ENCODE assay signal across 10 mouse cellular contexts in the genomic region with DNA sequence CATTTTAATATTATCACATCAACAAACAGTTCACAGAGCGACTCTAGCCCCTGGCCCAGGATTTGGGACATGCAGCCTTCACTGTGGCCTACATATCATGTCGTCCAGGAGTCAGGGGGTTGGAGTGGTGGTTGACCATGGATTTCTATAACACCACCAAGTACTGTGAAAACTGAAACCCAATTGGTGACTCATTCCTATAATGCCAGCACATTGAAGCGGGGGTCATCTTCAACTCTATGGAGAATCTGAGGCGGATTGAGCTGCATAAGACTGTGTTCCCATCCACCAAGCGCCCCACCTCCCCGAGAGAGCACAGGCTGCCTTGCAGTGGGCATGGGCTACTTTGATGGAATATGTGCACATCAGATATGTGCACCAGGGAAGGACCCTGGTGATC.
DNase-seq lines count a peak whose midpoint lies in the region; ATAC-seq and TF ChIP-seq lines count a peak whose summit lies in the region.
"Had no signal": no experiment of that assay in that cellular context is flagged by ENCODE, and none has a peak within 500 bp of the region (broad histone marks: within the 10 kb centered on the region; RNA-seq: fewer than 3 reads in every experiment).

No protein-coding gene starts in this region.

- no peak for ATAC-seq in kidney, embryonic 15.5 days (replicated peaks; ENCODE audit: low FRiP score)

- peak overlapping the region; percentile 84 for H3K27ac ChIP-seq in gastrocnemius, adult 2 months
- H3K27ac ChIP-seq in kidney, embryonic 15.5 days: peak overlapping the region; percentile 90
- peak overlapping the region; percentile 82 for H3K27ac ChIP-seq in testis, adult 2 months (ENCODE audit: control insufficient read depth, insufficient read depth, low read depth, low read length)

- intact Hi-C loops in gastrocnemius, adult 2 months (cut with DNase I): no loop called here

- no peak overlapping the region for H3K4me3 ChIP-seq in gastrocnemius, adult 2 months
- no peak overlapping the region for H3K4me3 ChIP-seq in kidney, embryonic 15.5 days (replicated peaks)
- H3K4me3 ChIP-seq in testis, adult 2 months (ENCODE audit: control insufficient read depth, low read depth, low read length): no peak overlapping the region
- H3K4me3 ChIP-seq: megakaryocyte, embryonic 14.5 days had no signal

- TF ChIP-seq CTCF in gastrocnemius, adult 2 months (IDR thresholded peaks at IDR 0.05): no peak
- no peak for TF ChIP-seq CTCF in testis, adult 2 months (IDR thresholded peaks at IDR 0.05; ENCODE audit: control insufficient read depth, insufficient read depth, insufficient replicate concordance, low read depth, low read length)

- H3K4me1 ChIP-seq in kidney, embryonic 15.5 days: peaks cover 63% of the 10 kb centered on the region
- peaks cover 9% of the 10 kb centered on the region for H3K4me1 ChIP-seq in testis, adult 2 months (ENCODE audit: control insufficient read depth, insufficient read depth, low read length)

- H3K9ac ChIP-seq in kidney, embryonic 15.5 days: no peak overlapping the region

- H3K27me3 ChIP-seq in kidney, embryonic 15.5 days: no peaks in the 10 kb centered on the region
- no peaks in the 10 kb centered on the region for H3K27me3 ChIP-seq in testis, adult 2 months (ENCODE audit: control insufficient read depth, insufficient read depth, low read length)

- 89% methylated on average over 6 of the region's 6 CpGs for WGBS in kidney, embryonic 15.5 days

- no peak overlapping the region for H3K4me2 ChIP-seq in kidney, embryonic 15.5 days

- no peaks in the 10 kb centered on the region for H3K36me3 ChIP-seq in kidney, embryonic 15.5 days
- no peaks in the 10 kb centered on the region for H3K36me3 ChIP-seq in testis, adult 2 months (ENCODE audit: control insufficient read depth, insufficient read depth, low read length)

- TF ChIP-seq POLR2A in testis, adult 2 months (IDR thresholded peaks at IDR 0.05; ENCODE audit: control insufficient read depth, low read depth, low read length): no peak

- H3K9me3 ChIP-seq in kidney, embryonic 15.5 days (replicated peaks): no peaks in the 10 kb centered on the region

- no peak for DNase-seq in gastrocnemius, adult 2 months
- DNase-seq in gastrocnemius, adult 8-10 months (ENCODE audit: low spot score in 2 of 2): no peak
- DNase-seq in kidney, adult 8-10 months: no peak
- DNase-seq in testis, postnatal 14 days (ENCODE audit: low spot score): no peak
- no peak for DNase-seq in layer of hippocampus, postnatal 10 days (ENCODE audit: low spot score in 2 of 2)
- DNase-seq in layer of hippocampus, adult 18-20 months (ENCODE audit: low spot score in 2 of 2): no peak
- DNase-seq: cerebellum, adult 11 months had no signal
